Mouse (Mus musculus) cerebellum, postnatal 14 days (tissue): ENCODE results near the gene Bdkrb2.

Experiments
- DNase-seq, 2 experiments: peaks; one replicate each; pipeline ENCODE4 v3.0.0; 2021; ENCODE audit warnings: mixed read lengths in 2 of 2

Bdkrb2 gene

DNA sequence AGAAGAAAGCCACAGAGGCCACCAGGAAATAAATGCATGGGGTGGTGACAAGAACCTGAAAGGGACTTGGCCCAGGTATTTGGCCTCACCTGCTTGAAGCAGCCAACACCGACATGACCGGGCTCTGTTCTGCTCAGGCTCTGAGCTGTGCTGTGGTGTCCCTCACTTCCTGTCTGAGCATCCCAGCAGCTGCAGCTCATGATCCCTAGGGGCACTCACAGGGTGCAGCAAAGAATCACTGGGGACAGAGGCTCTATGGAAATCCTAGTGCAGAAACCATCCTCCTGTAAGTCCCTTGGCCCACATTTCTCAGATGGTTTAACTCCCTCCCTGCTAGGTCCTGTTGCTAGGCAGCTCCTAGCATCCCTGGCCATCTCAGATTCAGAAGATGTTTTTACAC, 15.9 kb upstream of the Bdkrb2 start:
- no peak for DNase-seq

DNA sequence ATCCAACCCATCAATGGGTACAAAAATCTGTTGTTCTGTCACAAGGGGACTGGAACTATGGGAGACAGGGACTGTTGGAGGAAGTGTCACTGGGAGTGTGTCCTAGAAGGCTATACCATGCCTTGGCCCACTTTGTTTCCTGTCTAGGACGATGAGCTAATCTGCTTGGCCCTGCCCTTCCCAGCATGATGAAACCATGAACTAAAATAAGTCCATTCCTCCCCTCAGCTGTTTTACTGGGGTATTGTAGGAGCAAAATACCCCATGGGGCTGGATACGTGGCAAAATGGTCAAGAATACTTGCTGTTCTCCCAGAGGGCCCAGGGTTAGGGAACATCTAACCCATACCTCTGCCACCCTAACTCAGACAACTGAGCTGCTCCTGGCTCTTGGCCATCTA, 15.0 kb upstream of the Bdkrb2 start:
- DNase-seq = no peak

DNA sequence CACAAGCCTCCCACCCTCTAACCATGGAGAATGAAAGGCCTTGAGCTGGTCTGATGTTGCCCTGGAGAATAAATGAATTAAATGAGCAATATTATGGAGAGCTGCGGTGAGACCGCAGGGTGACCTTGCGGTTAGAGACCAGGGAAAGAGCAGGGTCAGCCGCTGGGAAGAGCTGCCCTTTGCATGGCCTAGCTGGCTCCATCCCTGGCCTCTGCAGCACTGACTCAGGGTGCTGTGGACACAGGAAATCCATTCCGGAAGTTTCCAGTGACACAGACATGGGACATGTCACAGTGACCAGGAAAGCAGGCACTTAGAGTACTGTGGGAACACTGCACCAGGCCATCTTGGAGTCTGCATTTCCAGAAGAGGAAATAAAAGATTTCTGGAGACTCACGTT, 14.1 kb upstream of the Bdkrb2 start:
- no peak for DNase-seq

DNA sequence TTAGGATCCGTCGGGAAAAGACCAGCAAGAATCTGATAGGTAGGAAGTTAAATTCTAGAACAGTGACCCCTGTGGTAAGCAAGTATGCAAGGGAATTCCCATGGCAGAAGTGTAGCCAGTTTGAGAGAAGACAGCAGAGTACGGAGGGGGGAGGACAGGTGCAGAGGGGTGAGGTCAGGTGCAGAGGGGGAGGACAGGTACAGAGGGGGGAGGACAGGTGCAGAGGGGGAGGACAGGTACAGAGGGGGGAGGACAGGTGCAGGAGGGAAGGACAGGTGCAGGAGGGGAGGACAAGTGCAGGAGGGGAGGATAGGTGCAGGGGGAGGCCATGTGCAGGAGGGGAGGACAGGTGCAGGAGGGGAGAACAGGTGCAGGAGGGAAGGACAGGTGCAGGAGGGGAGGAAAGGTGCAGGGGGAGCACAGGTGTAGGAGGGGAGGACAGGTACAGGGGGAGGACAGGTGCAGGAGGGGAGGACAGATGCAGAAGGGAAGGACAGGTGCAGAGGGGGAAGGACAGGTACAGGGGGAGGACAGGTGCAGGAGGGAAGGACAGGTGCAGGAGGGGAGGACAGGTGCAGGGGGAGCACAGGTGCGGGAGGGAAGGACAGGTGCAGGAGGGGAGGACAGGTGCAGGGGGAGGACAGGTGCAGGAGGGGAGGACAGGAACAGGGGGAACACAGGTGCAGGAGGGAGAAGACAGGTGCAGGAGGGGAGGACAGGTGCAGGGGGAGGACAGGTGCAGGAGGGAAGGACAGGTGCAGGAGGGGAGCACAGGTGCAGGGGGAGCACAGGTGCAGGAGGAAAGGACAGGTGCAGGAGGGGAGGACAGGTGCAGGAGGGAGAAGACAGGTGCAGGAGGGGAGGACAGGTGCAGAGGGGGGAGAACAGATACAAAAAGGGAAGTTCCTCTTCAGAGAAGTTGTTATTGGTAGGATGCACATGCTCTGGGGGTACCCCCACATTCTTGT, 12.9 kb upstream of the Bdkrb2 start:
- no peak for DNase-seq

DNA sequence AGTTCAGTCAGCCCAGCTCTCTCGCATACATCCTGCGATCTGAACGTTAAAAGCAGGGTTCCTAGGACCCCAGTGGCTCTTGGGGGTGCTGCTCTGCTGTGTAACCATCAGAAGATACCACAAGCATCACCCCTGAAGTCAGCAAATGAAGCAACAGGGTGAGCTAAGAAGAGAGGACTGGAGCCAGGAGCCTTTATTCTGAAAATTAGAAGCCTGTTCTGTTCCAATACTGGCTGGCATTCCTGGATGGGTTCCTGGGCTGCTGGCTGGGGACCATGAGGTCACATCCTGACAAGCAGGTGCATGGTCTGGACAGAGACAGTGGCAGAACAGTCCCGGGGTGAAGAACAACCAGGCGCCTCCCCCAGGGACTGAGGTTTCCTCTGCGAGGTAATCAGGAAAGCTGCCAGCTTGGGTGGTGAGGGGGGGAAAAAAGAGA, 11.5 kb upstream of the Bdkrb2 start:
- peak; percentile 64 to 65 for DNase-seq

DNA sequence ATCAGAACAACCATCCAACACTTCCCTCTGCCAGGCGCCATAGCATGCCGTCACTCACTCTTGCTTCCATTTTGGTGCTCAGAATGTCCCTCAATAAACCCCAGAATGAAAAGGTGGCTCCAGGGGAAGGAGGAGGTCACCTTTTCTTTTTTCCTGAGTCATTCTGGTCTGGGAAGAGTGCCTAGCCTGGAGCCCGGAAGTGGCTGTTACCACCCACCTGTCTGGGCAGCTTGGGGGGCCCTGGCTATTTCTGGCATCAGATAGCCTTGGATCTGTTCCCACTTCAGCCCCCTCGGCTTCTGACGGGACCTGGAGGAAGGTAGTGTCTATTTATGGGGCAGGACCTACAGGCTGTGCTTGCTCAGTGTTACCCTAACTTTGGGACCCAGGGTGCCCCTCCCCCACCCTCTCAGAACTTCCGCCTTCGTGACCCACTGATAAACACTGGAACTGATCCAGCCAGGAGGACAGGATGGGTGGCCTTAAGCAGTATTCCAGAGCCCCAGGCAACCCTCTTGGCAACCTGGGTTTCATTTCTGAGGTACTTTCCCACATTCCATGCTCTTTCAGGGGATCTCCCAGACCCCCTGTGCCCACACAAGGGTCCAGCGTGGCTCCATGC, 8.8 kb upstream of the Bdkrb2 start:
- no peak for DNase-seq

DNA sequence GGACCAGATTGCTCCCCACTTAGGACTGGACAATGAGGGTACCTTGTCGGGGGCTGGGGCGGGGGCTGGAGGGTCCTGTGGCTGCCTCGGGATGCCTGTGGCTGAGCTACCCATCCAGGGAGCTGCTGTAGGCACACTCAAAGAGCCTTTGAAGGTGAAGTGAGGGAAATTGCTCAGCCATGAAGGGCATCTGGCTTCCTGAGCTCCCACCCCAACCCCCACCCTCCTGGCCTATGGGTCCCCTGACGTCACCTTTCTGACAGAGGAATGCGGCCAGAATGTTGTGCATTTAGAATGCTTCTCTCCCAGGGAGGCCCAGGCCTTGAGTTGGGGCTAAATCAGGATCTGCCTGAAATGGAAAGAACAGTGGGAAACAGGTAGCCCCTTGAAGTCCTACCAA, 7.9 kb upstream of the Bdkrb2 start:
- DNase-seq = no peak

DNA sequence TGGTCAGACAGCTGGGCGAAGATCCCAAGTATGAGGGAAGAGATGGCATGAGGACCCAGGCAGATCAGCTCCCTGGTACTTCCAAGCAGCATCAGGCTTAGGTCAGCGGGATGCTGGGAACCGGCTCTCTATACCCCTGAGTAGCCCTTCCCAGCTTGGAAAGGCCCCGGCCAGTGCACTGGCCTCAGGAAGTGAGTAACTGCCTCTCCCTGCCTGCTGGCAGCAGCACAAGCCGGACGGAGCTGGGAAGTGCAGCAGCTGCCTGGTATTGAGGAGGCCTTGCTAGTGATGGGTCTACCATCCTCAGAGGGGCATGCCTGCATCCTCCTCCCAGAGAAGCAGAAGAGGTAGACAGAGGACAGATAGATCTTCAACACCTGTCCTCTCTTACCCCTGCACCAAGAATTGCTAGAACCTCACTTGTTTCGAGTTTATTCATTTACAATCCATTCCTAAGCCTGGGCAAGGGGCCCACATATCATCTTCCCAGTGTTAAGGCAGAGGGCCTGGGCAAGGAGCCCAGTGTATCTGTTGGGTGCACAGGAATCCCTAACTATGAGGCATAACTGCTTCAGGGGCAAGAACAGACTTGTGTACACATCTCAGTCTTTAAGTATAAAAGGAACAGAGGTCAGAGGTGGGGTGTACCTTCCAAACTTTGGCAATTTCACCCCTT, 5.6 kb upstream of the Bdkrb2 start:
- no peak for DNase-seq

DNA sequence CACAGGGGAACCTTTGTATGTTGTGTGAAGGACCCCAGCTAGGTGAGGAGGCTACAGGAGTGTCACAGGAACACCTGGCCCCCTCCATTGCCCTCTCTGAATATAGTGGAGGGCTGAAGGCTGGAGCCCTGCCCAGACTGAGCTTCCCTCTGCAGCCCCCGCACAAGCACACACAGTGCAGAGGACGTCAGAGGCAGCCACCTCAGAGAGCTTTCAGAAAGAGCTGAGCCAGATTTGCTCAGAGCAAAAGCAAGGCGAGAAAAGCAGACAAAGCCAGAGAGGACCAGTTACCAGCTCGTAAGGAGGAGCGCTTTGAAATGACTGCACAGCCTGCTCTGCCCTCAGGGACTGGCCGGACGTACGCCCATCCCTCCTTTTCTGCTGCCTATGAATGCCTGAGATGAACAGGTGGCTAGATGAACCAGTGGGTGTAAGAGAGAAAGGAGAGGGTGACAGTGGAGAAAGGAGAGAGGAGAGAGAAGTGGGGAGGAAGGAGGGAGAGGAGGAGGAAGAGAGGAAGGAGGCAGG, 2.0 kb upstream of the Bdkrb2 start:
- DNase-seq = no peak

DNA sequence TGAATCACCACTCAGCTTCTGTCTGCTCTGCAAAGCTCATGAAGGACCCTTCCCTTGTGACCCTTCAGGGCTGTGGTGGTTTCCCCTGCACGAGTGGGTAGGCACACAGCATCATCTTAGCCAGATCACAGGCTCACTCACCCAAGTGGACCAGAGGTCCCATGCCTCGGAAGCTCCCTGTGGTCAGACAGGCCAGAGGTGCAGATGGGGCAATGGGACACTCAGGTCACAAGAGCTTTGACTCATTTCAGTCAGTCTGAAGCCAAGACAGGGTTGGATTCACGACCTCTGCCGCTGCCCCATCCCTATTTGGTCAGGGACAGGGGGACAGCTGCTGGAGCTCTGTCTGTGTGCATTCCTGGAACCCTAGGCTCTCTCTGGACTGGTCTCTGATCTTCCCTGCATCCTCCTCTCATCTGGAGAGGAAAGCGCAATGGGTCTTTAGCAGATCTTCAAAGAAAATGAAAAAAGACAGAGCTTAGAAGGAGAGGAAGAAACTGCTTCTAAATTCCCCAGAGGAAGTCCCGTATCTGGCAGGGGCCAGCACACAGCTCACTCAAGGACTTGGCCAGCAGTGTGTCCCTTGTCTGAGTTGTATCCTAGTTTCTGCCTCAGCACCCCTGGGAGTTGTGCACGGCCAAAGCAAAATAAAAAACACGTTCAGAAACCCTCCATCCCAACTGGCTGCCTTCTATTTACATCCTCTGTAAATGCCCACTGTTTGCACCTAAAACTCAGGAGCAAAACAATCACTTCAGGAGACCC, 788 bp upstream of the Bdkrb2 start:
- DNase-seq = no peak

DNA sequence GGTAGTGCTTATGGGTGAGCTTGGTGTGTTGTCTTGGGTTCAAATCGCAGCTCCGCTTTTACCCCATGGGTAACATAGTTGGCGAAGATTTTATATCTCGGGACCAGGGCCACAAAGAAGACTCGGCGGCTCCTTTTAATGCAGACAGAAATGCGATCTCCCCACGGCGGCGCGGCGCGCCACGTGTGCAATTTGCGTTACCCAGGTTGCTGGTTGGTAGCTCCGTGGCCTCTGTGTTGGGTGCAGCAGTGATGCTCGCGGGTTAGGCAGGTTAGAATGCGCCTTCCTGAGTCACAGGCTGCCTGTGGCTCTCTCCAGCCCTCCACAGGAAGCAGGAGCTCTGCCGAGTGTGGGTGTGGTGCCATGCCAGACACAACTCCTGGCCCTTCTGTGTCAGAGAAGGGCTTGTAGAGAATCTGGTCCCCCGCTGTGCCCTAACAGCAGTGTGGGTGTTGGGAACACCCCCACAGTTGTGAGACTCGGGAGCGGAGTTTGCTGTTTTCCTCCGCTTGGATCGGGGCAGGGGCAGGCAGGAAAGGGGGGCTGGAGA, 775 bp downstream of the Bdkrb2 start:
- DNase-seq = no peak

DNA sequence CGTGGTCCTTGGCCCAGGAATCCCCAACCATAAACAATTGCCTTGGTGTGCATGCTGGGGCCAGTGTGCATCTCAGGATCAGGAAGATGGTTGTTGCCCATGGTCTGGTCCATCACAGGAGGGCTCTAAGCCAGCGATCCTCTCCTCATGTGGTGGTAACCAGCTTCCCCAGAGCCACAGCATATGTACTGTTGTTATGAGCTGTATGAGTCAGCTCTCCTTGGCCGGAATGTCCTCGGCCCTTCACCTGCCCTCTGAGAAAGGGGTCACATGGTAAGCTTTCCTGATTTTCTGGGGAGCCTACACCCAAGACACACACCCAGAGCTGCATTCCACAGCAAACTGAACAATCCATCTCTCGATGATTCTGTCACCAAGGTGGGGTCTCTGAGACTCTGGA, 2.2 kb downstream of the Bdkrb2 start:
- DNase-seq = no peak

DNA sequence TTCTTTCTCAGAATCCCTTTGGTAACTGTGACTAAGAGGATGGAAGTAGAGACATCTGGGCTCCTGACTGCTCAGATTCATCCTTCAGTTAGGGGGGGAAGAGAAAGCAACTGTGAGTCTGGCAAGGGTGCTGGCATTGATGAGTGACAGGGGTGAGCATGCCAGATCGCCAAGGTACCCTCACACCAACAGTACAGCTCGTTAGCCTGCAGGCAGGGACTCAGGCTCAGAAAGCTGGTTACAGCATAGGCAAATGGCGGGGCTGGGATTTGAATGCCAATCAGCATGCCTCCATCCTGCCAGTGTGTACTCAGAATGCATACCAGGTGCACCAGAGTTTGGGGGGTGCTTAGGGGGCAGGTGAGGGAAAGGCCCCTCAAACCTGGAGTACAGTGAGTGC, 8.8 kb downstream of the Bdkrb2 start:
- DNase-seq = peak in 1 of 2 experiments; percentile 41

DNA sequence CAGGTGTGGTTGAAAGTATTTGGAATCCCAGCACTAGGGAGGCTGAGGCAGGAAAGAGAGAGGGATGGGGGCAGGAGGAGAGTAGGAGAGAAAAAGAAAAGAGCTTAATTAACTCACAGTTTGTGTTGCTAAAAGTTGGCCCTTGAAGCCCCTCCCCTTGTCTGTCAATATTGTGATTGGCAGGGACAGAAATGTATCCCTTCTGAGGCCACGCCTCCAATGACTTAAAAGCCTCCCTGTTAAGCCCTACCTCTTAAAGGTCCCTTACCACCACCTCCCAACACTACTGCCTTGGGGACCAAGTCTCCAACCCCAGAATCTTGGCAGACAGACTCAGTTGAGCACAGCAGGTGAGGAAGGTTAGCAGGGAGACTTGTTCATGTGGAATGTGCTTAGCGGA, 9.6 kb downstream of the Bdkrb2 start:
- no peak for DNase-seq

DNA sequence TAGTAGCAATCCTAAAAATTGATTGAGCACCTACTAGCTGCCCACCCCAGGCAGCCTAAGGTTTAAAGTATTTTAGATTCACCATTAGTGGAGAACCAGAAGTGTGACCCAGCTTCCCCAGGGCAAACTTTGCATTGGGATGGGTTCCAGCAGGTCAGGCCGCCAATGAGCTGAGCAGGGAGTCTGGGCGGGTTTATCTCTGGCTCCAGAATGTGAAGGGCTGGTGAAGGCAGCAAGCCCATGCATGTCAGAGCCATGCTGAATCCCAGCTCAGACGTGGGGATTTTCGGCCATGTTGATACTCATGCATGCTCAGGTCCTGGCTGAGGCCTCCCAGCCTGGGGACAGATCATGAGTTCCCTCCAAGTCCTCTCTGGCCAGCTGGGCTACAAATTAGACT, 11.3 kb downstream of the Bdkrb2 start:
- DNase-seq = peak; percentile 34 to 43

DNA sequence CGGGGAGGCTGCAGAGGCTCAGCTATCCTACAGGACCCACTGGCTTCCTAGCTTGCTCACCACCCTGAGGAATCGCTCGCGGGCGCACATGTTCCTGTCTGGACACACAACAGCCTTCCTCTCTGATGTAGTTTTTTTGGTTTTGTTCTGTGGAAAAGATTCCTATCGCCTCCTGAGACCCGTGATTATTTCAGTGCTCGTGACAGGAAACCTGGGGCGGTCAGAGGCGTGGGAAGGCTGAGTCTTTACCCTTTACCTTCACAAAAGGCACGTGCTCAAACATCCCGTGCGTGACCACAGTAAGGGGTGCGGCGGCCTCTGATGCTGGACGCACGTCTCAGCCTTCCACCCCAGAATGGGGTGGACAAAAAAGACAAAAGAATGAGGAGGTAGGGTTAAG, 17.5 kb downstream of the Bdkrb2 start:
- DNase-seq = no peak

DNA sequence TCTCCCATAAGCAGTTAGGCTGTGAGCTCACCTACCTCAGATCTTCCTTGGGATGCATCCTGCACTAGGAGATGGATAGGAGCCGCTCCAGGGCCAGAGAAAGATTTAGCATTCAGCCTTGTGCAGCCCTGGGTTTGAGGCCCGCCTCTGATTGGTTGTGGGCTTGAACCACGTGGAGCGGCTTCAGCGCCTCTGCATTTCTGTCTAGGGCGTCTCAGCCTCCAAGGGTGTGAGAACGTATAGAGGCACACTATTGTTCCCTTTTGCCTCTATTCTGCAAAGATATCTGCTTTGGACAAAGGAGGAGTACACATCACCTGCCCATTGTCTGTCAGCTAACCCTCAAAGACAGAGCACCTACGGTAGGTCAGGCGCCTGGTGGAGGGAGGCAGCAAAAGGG, 19.5 kb downstream of the Bdkrb2 start:
- no peak for DNase-seq

DNA sequence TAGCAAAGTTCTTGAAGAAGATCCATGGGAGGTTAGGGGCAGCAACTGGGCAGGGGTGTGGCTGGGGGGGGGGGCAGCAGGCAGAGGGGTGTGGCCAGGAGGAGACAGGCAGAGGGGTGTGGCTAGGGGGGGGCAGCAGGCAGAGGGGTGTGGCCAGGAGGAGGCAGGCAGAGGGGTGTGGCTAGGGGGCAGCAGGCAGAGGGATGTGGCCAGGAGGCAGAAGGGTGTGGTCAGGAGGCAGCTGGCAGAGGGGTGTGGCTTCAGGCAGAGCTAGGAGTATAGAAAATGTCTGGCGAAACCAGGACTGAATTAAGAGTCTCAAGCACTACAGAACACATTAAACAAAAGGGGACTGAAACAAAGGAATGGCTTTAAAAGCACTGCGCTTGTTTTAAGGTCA, 20.5 kb downstream of the Bdkrb2 start:
- no peak for DNase-seq

DNA sequence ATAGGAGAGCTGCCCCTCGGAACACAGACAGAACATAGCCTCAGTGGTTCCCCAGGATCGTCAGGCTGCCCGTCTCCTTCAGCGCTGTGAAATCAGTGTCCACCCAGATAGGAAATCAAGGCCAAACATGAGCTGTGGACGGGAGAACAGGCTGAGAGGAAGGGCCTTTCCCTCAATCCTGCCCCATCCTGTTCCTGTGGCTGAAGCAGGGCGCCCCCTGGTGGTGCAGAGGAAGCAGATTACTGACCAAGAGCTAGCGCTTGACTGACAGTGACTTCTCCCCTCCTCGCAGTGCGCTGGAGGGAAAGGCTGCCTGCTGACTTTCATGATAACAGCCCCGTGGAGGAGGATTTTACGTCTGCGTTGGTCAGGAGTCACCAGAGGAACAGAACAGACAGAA, 21.8 kb downstream of the Bdkrb2 start:
- DNase-seq = peak; percentile 83 to 87

DNA sequence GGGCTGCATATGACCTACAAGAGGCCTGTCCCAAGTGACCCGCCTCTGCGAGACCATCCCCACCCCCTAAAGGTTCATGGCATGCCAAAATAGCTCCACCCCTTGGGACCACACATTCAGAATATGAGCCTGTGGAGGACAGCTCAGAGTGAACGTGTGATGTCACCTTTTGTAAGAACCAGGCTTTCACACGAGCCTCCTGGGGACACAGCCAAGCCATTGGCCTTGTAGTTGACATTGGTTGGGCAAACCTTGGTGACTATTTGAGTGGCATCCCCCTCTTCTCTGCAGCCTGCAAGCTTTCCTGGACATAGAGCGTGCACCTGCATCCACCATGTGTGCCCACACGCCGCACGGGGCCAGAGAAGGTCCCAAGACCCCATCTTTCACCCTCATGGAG, 24.5 kb downstream of the Bdkrb2 start:
- no peak for DNase-seq

DNA sequence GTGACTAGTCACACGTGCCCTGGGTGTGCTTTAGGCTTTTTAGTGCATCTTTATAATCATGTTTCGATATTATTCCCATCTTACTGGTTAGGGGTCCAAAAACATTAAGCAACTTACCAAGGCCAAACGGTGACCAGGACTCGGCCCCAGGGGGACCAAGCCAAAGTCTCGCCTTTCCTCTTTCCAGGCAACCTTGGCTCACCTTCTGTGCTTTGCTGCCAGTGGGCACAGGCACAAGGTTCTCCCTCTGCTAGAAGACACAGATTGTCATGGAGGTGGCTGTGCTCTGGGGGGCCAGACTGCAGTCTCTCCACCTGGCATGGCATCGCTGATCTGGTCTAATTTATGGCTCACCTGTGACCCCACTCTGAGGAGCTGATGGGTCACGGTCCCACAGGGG, 27.8 kb downstream of the Bdkrb2 start:
- peak; percentile 78 to 83 for DNase-seq

DNA sequence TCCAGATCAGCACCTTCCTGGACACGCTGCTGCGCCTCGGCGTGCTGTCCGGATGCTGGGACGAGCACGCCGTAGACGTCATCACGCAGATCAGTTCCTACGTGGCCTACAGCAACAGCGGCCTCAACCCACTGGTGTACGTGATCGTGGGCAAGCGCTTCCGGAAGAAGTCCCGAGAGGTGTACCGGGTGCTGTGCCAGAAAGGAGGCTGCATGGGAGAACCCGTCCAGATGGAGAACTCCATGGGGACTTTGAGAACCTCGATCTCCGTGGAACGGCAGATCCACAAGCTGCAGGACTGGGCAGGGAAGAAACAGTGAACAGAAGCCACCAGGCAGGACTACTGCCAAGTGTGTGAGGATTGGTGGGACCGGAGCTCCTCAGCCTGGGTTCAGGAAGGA, 29.3 kb downstream of the Bdkrb2 start:
- peak; percentile 75 to 80 for DNase-seq
